Mouse (Mus musculus): ENCODE measurements at regions not wholly inside any gene's neighbourhood (a gene's known extent, or its start where the extent isn't known, plus 50 kb on each side); places are given as distances from the start of the nearest gene placed in this dataset.

DNA sequence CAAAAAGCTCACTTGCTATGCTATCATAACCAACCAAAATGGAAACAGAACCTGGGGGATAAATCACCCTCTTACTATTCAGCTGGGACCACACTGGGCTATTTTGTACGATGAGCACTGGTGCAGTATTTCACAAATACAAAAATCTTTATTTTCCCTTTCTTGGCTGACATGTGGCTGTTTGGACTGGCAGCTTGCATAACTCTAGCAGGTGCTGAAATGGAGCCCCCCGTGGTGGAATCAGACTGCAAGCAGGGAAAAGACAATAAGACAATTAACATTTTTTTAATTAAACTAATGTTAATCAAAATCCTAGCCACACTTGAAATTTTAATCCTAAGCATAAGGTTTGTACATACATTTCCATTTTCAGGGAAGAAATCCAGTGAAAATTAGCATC lies 196.4 kb upstream of the Irx5 start:
- Histone ChIP-seq H3K9ac (no peak overlapping the region), H3K4me2 (ENCODE audit: low read depth) (no peak overlapping the region), H3K4me3 (ENCODE audit: low read depth, low read length) (no peak overlapping the region), H3K27me3 (ENCODE audit: insufficient read depth, low read length) (peaks cover 21% of the 10 kb centered on the region), H3K4me1 (ENCODE audit: insufficient read depth) (no peaks in the 10 kb centered on the region; the same call in 1 of the 2 replicates), H3K36me3 (ENCODE audit: insufficient read depth) (no peaks in the 10 kb centered on the region), H3K27ac (ENCODE audit: low read depth, low read length) (no peak overlapping the region), H3K9me3 (ENCODE audit: low read length) (no peaks in the 10 kb centered on the region)
- TF ChIP-seq CTCF (IDR thresholded peaks at IDR 0.05; ENCODE audit: low read depth): 0 out of 2 replicates have a peak, but pooled peaks have one; percentile 15
- 14% methylated on average over 2 of the region's 2 CpGs for WGBS
- peak; percentile 65 for DNase-seq
- peak; percentile 35; the same call in 1 of the 2 replicates for ATAC-seq

GRCm38 (mm10) chr8:92158219-92158618 lies 199.2 kb upstream of the Irx5 start:
- H3K27ac ChIP-seq (ENCODE audit: low read depth, low read length): no peak overlapping the region
- no peak overlapping the region for H3K4me3 ChIP-seq (ENCODE audit: low read depth, low read length)
- no peak overlapping the region for H3K9ac ChIP-seq
- H3K36me3 ChIP-seq (ENCODE audit: insufficient read depth): no peaks in the 10 kb centered on the region
- no peak for TF ChIP-seq CTCF (IDR thresholded peaks at IDR 0.05; ENCODE audit: low read depth)
- 10% methylated on average over 10 of the region's 10 CpGs for WGBS
- H3K9me3 ChIP-seq (ENCODE audit: low read length): no peaks in the 10 kb centered on the region
- no peak overlapping the region for H3K4me2 ChIP-seq (ENCODE audit: low read depth)
- no peaks in the 10 kb centered on the region; the same call in 1 of the 2 replicates for H3K4me1 ChIP-seq (ENCODE audit: insufficient read depth)
- DNase-seq (no peak), ATAC-seq (no peak)
- H3K27me3 ChIP-seq (ENCODE audit: insufficient read depth, low read length): peaks cover 34% of the 10 kb centered on the region

DNA sequence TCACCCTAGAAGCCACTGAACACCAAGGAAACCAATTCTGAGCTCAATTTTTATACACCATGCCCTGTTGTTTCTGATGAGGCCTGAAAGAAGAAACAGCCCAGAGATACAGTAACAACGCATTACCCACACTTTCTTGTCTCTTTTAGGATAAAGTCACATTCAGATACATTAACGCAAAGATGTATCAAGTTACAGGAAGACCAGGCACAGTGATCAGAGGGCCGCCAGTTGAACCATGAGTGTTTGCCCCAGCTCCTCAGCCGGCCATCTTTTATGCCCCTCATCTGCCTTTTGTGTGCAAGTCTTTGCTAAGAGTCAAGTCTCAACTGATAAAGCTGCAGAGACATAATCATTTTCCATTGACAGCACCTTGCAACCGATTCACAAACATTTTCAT lies 204.9 kb upstream of the Irx5 start:
- peaks cover 23% of the 10 kb centered on the region for H3K27me3 ChIP-seq (ENCODE audit: insufficient read depth, low read length)
- no peak overlapping the region for H3K4me2 ChIP-seq (ENCODE audit: low read depth)
- no peaks in the 10 kb centered on the region for H3K9me3 ChIP-seq (ENCODE audit: low read length)
- DNase-seq (no peak), ATAC-seq (no peak)
- H3K4me3 ChIP-seq (ENCODE audit: low read depth, low read length): no peak overlapping the region
- no peak overlapping the region for H3K27ac ChIP-seq (ENCODE audit: low read depth, low read length)
- WGBS: 72% methylated on average over 5 of the region's 5 CpGs
- no peak overlapping the region for H3K9ac ChIP-seq
- H3K4me1 ChIP-seq (ENCODE audit: insufficient read depth): no peaks in the 10 kb centered on the region
- TF ChIP-seq CTCF (IDR thresholded peaks at IDR 0.05; ENCODE audit: low read depth): no peak
- no peaks in the 10 kb centered on the region for H3K36me3 ChIP-seq (ENCODE audit: insufficient read depth)

GRCm38 (mm10) chr8:92147672-92148071 lies 209.8 kb upstream of the Irx5 start:
- Histone ChIP-seq H3K4me3 (ENCODE audit: low read depth, low read length) (no peak overlapping the region), H3K4me1 (ENCODE audit: insufficient read depth) (no peaks in the 10 kb centered on the region), H3K27ac (ENCODE audit: low read depth, low read length) (no peak overlapping the region), H3K27me3 (ENCODE audit: insufficient read depth, low read length) (no peaks in the 10 kb centered on the region), H3K9me3 (ENCODE audit: low read length) (no peaks in the 10 kb centered on the region), H3K4me2 (ENCODE audit: low read depth) (no peak overlapping the region), H3K9ac (no peak overlapping the region), H3K36me3 (ENCODE audit: insufficient read depth) (no peaks in the 10 kb centered on the region)
- TF ChIP-seq CTCF (IDR thresholded peaks at IDR 0.05; ENCODE audit: low read depth): no peak
- DNase-seq (no peak), ATAC-seq (no peak)
- WGBS: 97% methylated on average over 3 of the region's 3 CpGs

- DNase-seq: peak; percentile 12
- H3K4me2 ChIP-seq (ENCODE audit: low read depth): no peak overlapping the region
- H3K27ac ChIP-seq (ENCODE audit: low read depth, low read length): no peak overlapping the region
- no peak overlapping the region for H3K4me3 ChIP-seq (ENCODE audit: low read depth, low read length)
- peaks cover 4% of the 10 kb centered on the region for H3K4me1 ChIP-seq (ENCODE audit: insufficient read depth)
- no peak for TF ChIP-seq CTCF (IDR thresholded peaks at IDR 0.05; ENCODE audit: low read depth)
- 11% methylated on average over 17 of the region's 17 CpGs for WGBS
- H3K27me3 ChIP-seq (ENCODE audit: insufficient read depth, low read length): 0 out of 2 replicates have a peak, but pooled peaks cover 3% of the 10 kb centered on the region
- no peaks in the 10 kb centered on the region for H3K9me3 ChIP-seq (ENCODE audit: low read length)
- no peak overlapping the region for H3K9ac ChIP-seq
- no peak for ATAC-seq
- no peaks in the 10 kb centered on the region for H3K36me3 ChIP-seq (ENCODE audit: insufficient read depth)
Observed at GRCm38 (mm10) chr8:92137091-92137882, 220.1 kb upstream of the Irx5 start.

DNA sequence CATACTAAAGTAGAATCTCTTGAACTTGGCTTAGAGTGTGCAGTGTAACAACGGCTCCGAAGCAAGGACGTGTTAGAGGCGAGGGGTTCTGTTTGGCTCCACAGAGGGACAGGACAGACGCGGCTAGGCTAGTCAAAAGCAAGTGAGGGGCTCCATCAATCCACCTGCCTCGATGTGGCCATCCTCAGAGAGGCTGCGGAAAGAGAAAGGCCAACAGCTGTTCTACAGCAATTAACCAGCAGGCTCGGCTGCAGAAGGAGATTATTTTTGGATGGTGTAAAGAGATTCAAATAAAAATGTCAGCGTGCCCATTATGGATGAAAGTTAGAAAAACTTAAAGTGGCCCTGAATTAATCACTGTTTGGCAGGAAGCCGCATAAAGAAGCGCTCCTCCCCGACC lies 221.0 kb upstream of the Irx5 start:
- H3K36me3 ChIP-seq (ENCODE audit: insufficient read depth): no peaks in the 10 kb centered on the region
- no peak for TF ChIP-seq CTCF (IDR thresholded peaks at IDR 0.05; ENCODE audit: low read depth)
- no peaks in the 10 kb centered on the region for H3K9me3 ChIP-seq (ENCODE audit: low read length)
- H3K4me3 ChIP-seq (ENCODE audit: low read depth, low read length): no peak overlapping the region
- 0 out of 2 replicates have a peak, but pooled peaks cover 3% of the 10 kb centered on the region for H3K27me3 ChIP-seq (ENCODE audit: insufficient read depth, low read length)
- DNase-seq: no peak
- WGBS: 6% methylated on average over 13 of the region's 13 CpGs
- H3K4me1 ChIP-seq (ENCODE audit: insufficient read depth): peaks cover 4% of the 10 kb centered on the region
- no peak overlapping the region for H3K27ac ChIP-seq (ENCODE audit: low read depth, low read length)
- H3K9ac ChIP-seq: no peak overlapping the region
- no peak for ATAC-seq
- H3K4me2 ChIP-seq (ENCODE audit: low read depth): no peak overlapping the region

- WGBS: 9% methylated on average over 5 of the region's 5 CpGs
- H3K4me3 ChIP-seq (ENCODE audit: low read depth, low read length): no peak overlapping the region
- H3K27me3 ChIP-seq (ENCODE audit: insufficient read depth, low read length): 0 out of 2 replicates have a peak, but pooled peaks cover 3% of the 10 kb centered on the region
- no peak for TF ChIP-seq CTCF (IDR thresholded peaks at IDR 0.05; ENCODE audit: low read depth)
- H3K4me1 ChIP-seq (ENCODE audit: insufficient read depth): peaks cover 4% of the 10 kb centered on the region
- no peak overlapping the region for H3K4me2 ChIP-seq (ENCODE audit: low read depth)
- H3K36me3 ChIP-seq (ENCODE audit: insufficient read depth): no peaks in the 10 kb centered on the region
- ATAC-seq: peak; percentile 60
- peak; percentile 18 for DNase-seq
- no peak overlapping the region for H3K9ac ChIP-seq
- no peaks in the 10 kb centered on the region for H3K9me3 ChIP-seq (ENCODE audit: low read length)
- no peak overlapping the region for H3K27ac ChIP-seq (ENCODE audit: low read depth, low read length)
Observed at GRCm38 (mm10) chr8:92134434-92134833, 223.0 kb upstream of the Irx5 start.
